Mouse (Mus musculus): ENCODE measurements around the gene Incenp. TPM values are rescaled to one million over a fixed set of nuclear protein-coding genes. Genes with fewer than 3 reads are reported as not detected.
"Not testable (repeated sequence)": the region's sequence is repeated elsewhere in the genome, so short reads cannot be mapped to it uniquely, and the experiment has no call there.

The Incenp gene
- polyA plus RNA-seq, 1 experiment from 2014 or later = 169 TPM

- no peaks in the 10 kb centered on the region for H3K4me1 ChIP-seq
- WGBS = 84% methylated on average over 2 of the region's 2 CpGs
- no peaks in the 10 kb centered on the region for H3K27me3 ChIP-seq (ENCODE audit: poor library complexity, severe bottlenecking)
- no peaks in the 10 kb centered on the region for H3K36me3 ChIP-seq (replicated peaks)
- no peaks in the 10 kb centered on the region for H3K9me3 ChIP-seq
- no peak within 1 kb of the TSS for H3K4me3 ChIP-seq
- DNase-seq (ENCODE audit: extremely low spot score, low spot score) = no peak
- H3K27ac ChIP-seq = no peak within 1 kb of the TSS
Observed at GRCm38 (mm10) chr19:9847262-9847661, 52.1 kb downstream of the Incenp start, which contains the start of gene Scgb2a2. TSS of gene Scgb2a2 (plus strand) at chr19:9847562.

GRCm38 (mm10) chr19:9837341-9837715, 62.0 kb downstream of the Incenp start:
- Histone ChIP-seq H3K27me3 (ENCODE audit: poor library complexity, severe bottlenecking) (no peaks in the 10 kb centered on the region), H3K4me1 (no peaks in the 10 kb centered on the region), H3K36me3 (replicated peaks) (no peaks in the 10 kb centered on the region), H3K9me3 (no peaks in the 10 kb centered on the region), H3K27ac (no peak overlapping the region), H3K4me3 (no peak overlapping the region)
- no peak for DNase-seq (ENCODE audit: extremely low spot score, low spot score)
- WGBS = 55% methylated on average over 2 of the region's 2 CpGs

- H3K9me3 ChIP-seq; DNase-seq (ENCODE audit: extremely low spot score, low spot score): not testable (repeated sequence)
Observed at GRCm38 (mm10) chr19:9836581-9837340, 62.6 kb downstream of the Incenp start.

More at GRCm38 (mm10) chr19:9836581-9837340, 62.6 kb downstream of the Incenp start:
- 13% methylated on average over 18 of the region's 21 CpGs for WGBS
- not testable (repeated sequence) for H3K36me3 ChIP-seq (replicated peaks); H3K27me3 ChIP-seq (ENCODE audit: poor library complexity, severe bottlenecking); H3K4me1 ChIP-seq
- peak overlapping the region; percentile 44 for H3K4me3 ChIP-seq
- peak overlapping the region; percentile 79 for H3K27ac ChIP-seq

Small RNAs within 50 kb of the gene (microRNA-seq; reads per million reads assigned to microRNA genes)
- gene Gm22369 = not detected
- gene Gm24484 = not detected

Other genes with a start within 250 kb of the Incenp start
- gene Scgb2a2, start 52.0 kb downstream of the Incenp start, polyA plus RNA-seq (2016; fragmentation: Nextera tagmentation; extraction: Ambion mirVana) = not detected in 2 replicates
- 1,226 and 1,339 TPM in 2 replicates for gene Fth1, start 81.0 kb upstream of the Incenp start, polyA plus RNA-seq (2016; fragmentation: Nextera tagmentation; extraction: Ambion mirVana)
- gene Best1, start 102.1 kb upstream of the Incenp start, polyA plus RNA-seq (2016; fragmentation: Nextera tagmentation; extraction: Ambion mirVana) = 2.1 and 2.3 TPM in 2 replicates
- 39.3 and 39.8 TPM in 2 replicates for gene Rab3il1, start 102.1 kb upstream of the Incenp start, polyA plus RNA-seq (2016; fragmentation: Nextera tagmentation; extraction: Ambion mirVana)
- gene Fads3, start 142.0 kb upstream of the Incenp start, polyA plus RNA-seq (2016; fragmentation: Nextera tagmentation; extraction: Ambion mirVana) = 4.6 and 5.5 TPM in 2 replicates
- gene Fads2, start 202.2 kb upstream of the Incenp start, polyA plus RNA-seq (2016; fragmentation: Nextera tagmentation; extraction: Ambion mirVana) = 188 and 201 TPM in 2 replicates

Data from forebrain, embryonic 10.5 days (tissue).